21 mouse cellular contexts compared by ENCODE assay signal in the genomic region with DNA sequence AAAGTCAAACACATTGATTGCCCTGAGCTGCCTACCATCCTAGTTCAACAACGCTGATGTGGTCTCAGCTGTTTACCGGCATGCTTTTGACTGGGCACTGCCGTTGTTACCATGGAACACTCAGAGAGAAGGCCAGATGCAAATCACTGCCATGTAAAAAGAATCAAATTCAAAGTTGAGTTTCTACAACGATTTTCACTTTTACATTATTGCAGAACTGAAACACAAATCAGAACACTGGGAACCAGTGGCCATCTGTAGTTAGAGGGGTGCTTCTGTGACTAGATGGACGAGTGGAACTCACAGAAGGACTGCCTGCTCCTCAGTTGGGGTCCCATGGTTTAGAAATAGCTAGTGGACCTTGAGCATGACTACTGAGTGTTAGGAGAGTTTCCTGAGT. TPM values are rescaled to one million over a fixed set of nuclear protein-coding genes. Genes with fewer than 3 reads are reported as not detected.
DNase-seq lines count a peak whose midpoint lies in the region; ATAC-seq and TF ChIP-seq lines count a peak whose summit lies in the region.
"Had no signal": no experiment of that assay in that cellular context is flagged by ENCODE, and none has a peak within 500 bp of the region (broad histone marks: within the 10 kb centered on the region; RNA-seq: fewer than 3 reads in every experiment).

No protein-coding gene starts in this region.

- 84% methylated on average over 5 of the region's 5 CpGs for WGBS in limb, embryonic 15.5 days
- 88% methylated on average over 5 of the region's 5 CpGs for WGBS in limb, embryonic 10.5 days

- intact Hi-C loops in gastrocnemius, adult 2 months (cut with DNase I) = no loop called here
- intact Hi-C loops in gastrocnemius, postnatal 14 days (cut with DNase I; ENCODE audit: low total_unique reads) = no loop called here

- no peaks in the 10 kb centered on the region for H3K27me3 ChIP-seq in limb, embryonic 15.5 days
- H3K27me3 ChIP-seq in limb, embryonic 10.5 days (ENCODE audit: low read depth, poor library complexity, severe bottlenecking) = no peaks in the 10 kb centered on the region
- H3K27me3 ChIP-seq in splenic B cell, adult 2 months (ENCODE audit: control insufficient read depth, insufficient read depth, low read length, poor library complexity, severe bottlenecking) = no peaks in the 10 kb centered on the region
- H3K27me3 ChIP-seq: hindbrain, embryonic 13.5 days had no signal

- no peak for TF ChIP-seq POLR2A in embryonic fibroblast, embryonic 13.5 days (IDR thresholded peaks at IDR 0.05; ENCODE audit: low read depth, low read length)

- H3K36me3 ChIP-seq in limb, embryonic 15.5 days = no peaks in the 10 kb centered on the region
- H3K36me3 ChIP-seq in limb, embryonic 10.5 days = peaks cover 9% of the 10 kb centered on the region; the same call in 1 of the 2 replicates
- no peaks in the 10 kb centered on the region for H3K36me3 ChIP-seq in splenic B cell, adult 2 months (ENCODE audit: control insufficient read depth, insufficient read depth, low read length, poor library complexity, severe bottlenecking)

- no peak for DNase-seq in gastrocnemius, adult 2 months
- DNase-seq in gastrocnemius, postnatal 14 days = no peak
- DNase-seq in limb, embryonic 10.5 days (ENCODE audit: low spot score) = no peak
- peak; percentile 33 for DNase-seq in splenic B cell, adult 2 months (ENCODE audit: low read depth, low spot score)
- no peak for DNase-seq in kidney, postnatal 4 days
- DNase-seq: adrenal gland, adult 2 months; B cell, adult 2 months; cerebellum, adult 18-20 months; cerebellum, adult 9-10 months; forebrain, postnatal 0 days; gastrocnemius, postnatal 36 days; heart, postnatal 36 days had no signal

- no peak for ATAC-seq in limb, embryonic 15.5 days (ENCODE audit: insufficient number of reproducible peaks, low FRiP score, low TSS enrichment, low read depth)
- no peak for ATAC-seq in megakaryocyte progenitor cell, adult 5-6 weeks (replicated peaks; ENCODE audit: poor library complexity)
- ATAC-seq: forebrain, embryonic 14.5 days; hindbrain, embryonic 16.5 days; inflammation-experienced regulatory T-cells, adult 6 months had no signal

- H3K9me3 ChIP-seq in limb, embryonic 15.5 days = no peaks in the 10 kb centered on the region
- H3K9me3 ChIP-seq in limb, embryonic 10.5 days (replicated peaks) = no peaks in the 10 kb centered on the region
- H3K9me3 ChIP-seq: hindbrain, embryonic 10.5 days had no signal

- no peak overlapping the region for H3K9ac ChIP-seq in limb, embryonic 15.5 days
- H3K9ac ChIP-seq: forebrain, postnatal 0 days; hindbrain, embryonic 13.5 days had no signal

- H3K4me3 ChIP-seq in gastrocnemius, adult 2 months = no peak overlapping the region
- no peak overlapping the region for H3K4me3 ChIP-seq in limb, embryonic 15.5 days
- H3K4me3 ChIP-seq in limb, embryonic 10.5 days = no peak overlapping the region
- no peak overlapping the region for H3K4me3 ChIP-seq in embryonic fibroblast, embryonic 13.5 days (ENCODE audit: insufficient read depth, low read length)
- H3K4me3 ChIP-seq: hindbrain, embryonic 10.5 days; hindbrain, embryonic 13.5 days had no signal

- H3K4me2 ChIP-seq in limb, embryonic 15.5 days = no peak overlapping the region
- H3K4me2 ChIP-seq: heart, embryonic 11.5 days; hindbrain, embryonic 13.5 days had no signal

- no peak for TF ChIP-seq CTCF in gastrocnemius, adult 2 months (IDR thresholded peaks at IDR 0.05)
- no peak for TF ChIP-seq CTCF in embryonic fibroblast, embryonic 13.5 days (IDR thresholded peaks at IDR 0.05; ENCODE audit: borderline replicate concordance, insufficient read depth, low read length)

- H3K27ac ChIP-seq in gastrocnemius, adult 2 months = peak overlapping the region; percentile 50
- peak overlapping the region; percentile 30; the same call in 1 of the 2 replicates for H3K27ac ChIP-seq in limb, embryonic 15.5 days
- H3K27ac ChIP-seq in limb, embryonic 10.5 days = no peak overlapping the region
- H3K27ac ChIP-seq in embryonic fibroblast, embryonic 13.5 days (ENCODE audit: insufficient read depth, low read length) = peak overlapping the region; percentile 73; the same call in 1 of the 2 replicates
- H3K27ac ChIP-seq: hindbrain, embryonic 10.5 days; hindbrain, embryonic 13.5 days had no signal

- H3K4me1 ChIP-seq in limb, embryonic 15.5 days = peaks cover 18% of the 10 kb centered on the region
- 0 out of 2 replicates have a peak, but pooled peaks cover 2% of the 10 kb centered on the region for H3K4me1 ChIP-seq in limb, embryonic 10.5 days
- peaks cover 3% of the 10 kb centered on the region for H3K4me1 ChIP-seq in embryonic fibroblast, embryonic 13.5 days (ENCODE audit: control insufficient read depth, insufficient read depth, low read length)

RNA-seq across cellular contexts. Expression of a gene that starts 19.0 kb away (rescaled TPM):
- total RNA-seq in gastrocnemius, adult 2 months (2021) = 1 to 10 TPM; 8.0 TPM
- total RNA-seq in gastrocnemius, postnatal 14 days (2021) = 1 to 10 TPM; 7.4 to 7.8 TPM
- polyA plus RNA-seq in limb, embryonic 15.5 days (2015; fragmentation: Nextera tagmentation; extraction: Ambion mirVana) = 8.7 and 9.8 TPM in 2 replicates
- 11.9 and 12.7 TPM in 2 replicates for polyA plus RNA-seq in limb, embryonic 10.5 days (2016; fragmentation: Nextera tagmentation; extraction: Ambion mirVana)
- 15.1 and 17.5 TPM in 2 replicates for polyA plus RNA-seq in embryonic fibroblast, embryonic 13.5 days (2011; ENCODE audit: insufficient read length, low read depth, missing spikeins)
- 18.2 and 19.6 TPM in 2 replicates for total RNA-seq in megakaryocyte progenitor cell, adult 5-6 weeks (2015)
- 22.1 and 24.2 TPM in 2 replicates for total RNA-seq in megakaryocyte progenitor cell, adult 5-6 weeks (2017)
